Mouse (Mus musculus) thymus, adult 2 months (tissue): Measurements from ENCODE around the gene Mpp6.

Source experiments
- CTCF ChIP-seq: fragments of 200-500 bp; IDR thresholded peaks from 2 replicates; pipeline ENCODE4 v1.5.1; 2012; ENCODE audit warnings: mild to moderate bottlenecking, control low read depth, low read length, moderate library complexity, borderline replicate concordance; ENCODE audit not compliant: control insufficient read depth, poor library complexity, insufficient read depth; ENCODE audit errors: extremely low read depth
- POLR2A ChIP-seq: fragments of 200-500 bp; IDR thresholded peaks from 2 replicates; pipeline ENCODE4 v1.6.1; 2012; ENCODE audit warnings: mild to moderate bottlenecking, low read length, control low read depth, moderate library complexity; ENCODE audit not compliant: control insufficient read depth, poor library complexity, insufficient read depth; ENCODE audit errors: extremely low read depth

- TF ChIP-seq CTCF, result no peak
- no peak for TF ChIP-seq POLR2A
Measured at GRCm38 (mm10) chr6:50168821-50169220, 58.8 kb downstream of the Mpp6 start.
